Mouse (Mus musculus) E14TG2a.4 (cell line): ENCODE data around the gene Cc2d1a.

Experiments
- H3K27me3 ChIP-seq: 2 replicates; pipeline ENCODE4 v1.6.1; 2014; ENCODE audit warnings: low read length, control low read depth; ENCODE audit not compliant: insufficient read depth
- H3K36me3 ChIP-seq: 2 replicates; pipeline ENCODE4 v1.6.1; 2014; ENCODE audit warnings: low read length, control low read depth; ENCODE audit not compliant: insufficient read depth
- H3K4me1 ChIP-seq: replicated peaks from 2 replicates; pipeline ENCODE4 v1.6.1; 2014; ENCODE audit warnings: low read depth, low read length, control low read depth
- H3K4me3 ChIP-seq: replicated peaks from 2 replicates; pipeline ENCODE4 v1.5.1; 2014; ENCODE audit warnings: mild to moderate bottlenecking, low read length
- H3K9me3 ChIP-seq: 2 replicates; pipeline ENCODE4 v1.6.1; 2014; ENCODE audit warnings: low read length, control low read depth
- CTCF ChIP-seq: conservative IDR thresholded peaks from 2 replicates; pipeline ENCODE4 v1.5.1; 2014; ENCODE audit warnings: low read length
- NANOG ChIP-seq: IDR thresholded peaks from 2 replicates; pipeline ENCODE4 v1.6.1; 2014; ENCODE audit warnings: borderline replicate concordance, low read length, mixed read lengths
- POU5F1 ChIP-seq: IDR thresholded peaks from 2 replicates; pipeline ENCODE4 v1.6.1; 2014; ENCODE audit warnings: low read length, borderline replicate concordance

The Cc2d1a gene

DNA sequence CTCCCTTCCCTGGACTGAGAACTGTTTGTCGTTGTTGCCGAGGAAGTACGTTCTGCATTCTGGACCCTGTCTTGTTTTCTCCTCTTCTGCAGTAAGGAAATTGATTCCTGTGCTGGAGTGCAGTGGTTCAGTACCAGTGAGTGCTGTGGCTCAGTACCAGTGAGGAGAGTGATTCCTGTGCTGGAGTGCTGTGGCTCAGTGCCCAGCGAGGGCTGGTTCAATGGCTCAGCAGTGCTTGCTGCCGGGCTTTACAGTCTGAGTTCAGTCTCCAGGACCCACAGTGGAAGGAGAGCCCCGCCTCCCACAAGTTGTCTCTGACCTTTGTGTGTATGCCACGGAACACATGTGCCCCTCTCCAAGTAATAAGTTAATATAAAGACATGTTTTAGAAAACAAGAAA lies 60.6 kb downstream of the Cc2d1a start:
- Histone ChIP-seq H3K27me3 (no peaks in the 10 kb centered on the region), H3K4me3 (no peak overlapping the region), H3K36me3 (peaks cover 86% of the 10 kb centered on the region), H3K9me3 (no peaks in the 10 kb centered on the region), H3K4me1 (peaks cover 38% of the 10 kb centered on the region)
- TF ChIP-seq CTCF = no peak
- no peak for TF ChIP-seq NANOG
- TF ChIP-seq POU5F1 = no peak

DNA sequence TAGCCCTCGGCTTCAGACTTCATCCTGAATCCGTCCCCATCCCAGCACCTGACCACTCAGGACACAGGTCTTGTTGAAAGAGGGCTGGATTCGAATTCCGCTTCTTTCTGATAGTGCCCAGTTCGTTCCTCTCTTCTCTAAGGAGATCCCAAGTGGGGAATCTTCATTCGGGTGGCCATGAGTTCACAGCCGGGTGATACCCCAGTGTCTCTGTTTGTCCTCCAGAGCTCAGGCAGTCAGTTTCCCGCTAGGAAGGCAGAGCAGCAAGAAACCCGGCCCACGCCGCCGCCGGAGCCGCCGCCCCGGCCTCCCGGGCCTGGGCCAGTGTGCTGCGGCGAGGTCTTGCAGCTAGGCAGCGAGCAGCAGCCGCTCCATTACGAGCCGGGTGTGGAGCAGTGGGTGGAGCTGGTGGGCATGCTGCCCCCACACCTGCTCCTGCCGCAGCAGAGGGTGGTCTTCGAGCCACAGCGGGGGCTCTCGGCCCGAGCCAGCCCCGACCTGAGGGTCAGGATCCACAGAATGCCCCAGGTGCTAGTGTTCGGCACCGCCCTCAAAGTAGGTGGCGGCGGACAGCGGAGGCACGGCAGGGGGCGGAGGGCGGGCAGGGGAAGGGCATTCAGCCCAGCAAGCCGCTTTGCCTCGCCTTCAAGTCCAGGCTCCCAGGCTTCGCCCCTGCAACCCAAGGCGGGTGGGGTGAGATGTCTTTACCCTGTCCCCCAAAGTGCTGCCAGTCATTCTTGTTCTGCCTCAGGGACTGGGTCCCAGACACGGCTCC lies 63.2 kb downstream of the Cc2d1a start:
- Histone ChIP-seq H3K36me3 (peaks cover 85% of the 10 kb centered on the region), H3K27me3 (no peaks in the 10 kb centered on the region), H3K4me3 (peak overlapping the region; percentile 77), H3K4me1 (peaks cover 37% of the 10 kb centered on the region), H3K9me3 (no peaks in the 10 kb centered on the region)
- TF ChIP-seq POU5F1 (no peak), NANOG (no peak), CTCF (no peak)

DNA sequence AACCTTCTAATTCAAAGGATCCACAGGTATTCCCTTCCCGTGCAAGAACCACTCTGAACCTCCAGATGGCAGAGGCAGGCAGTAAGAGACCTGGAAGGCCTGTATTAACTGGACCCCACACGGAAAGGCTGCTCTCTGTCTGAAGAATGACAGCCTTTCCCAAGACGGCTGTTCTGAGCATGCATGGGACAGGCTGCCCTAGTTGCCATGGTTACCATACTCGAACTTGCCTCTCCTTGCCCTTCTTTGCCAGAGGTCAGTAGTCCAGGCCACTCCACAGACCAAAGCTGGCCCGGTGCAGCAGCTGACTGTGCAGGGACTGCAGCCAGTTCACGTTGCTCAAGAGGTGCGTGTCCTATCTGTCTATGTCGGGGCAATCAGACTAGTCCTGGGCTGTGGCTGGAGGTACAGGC lies 63.9 kb downstream of the Cc2d1a start:
- Histone ChIP-seq H3K36me3 (peaks cover 85% of the 10 kb centered on the region), H3K4me1 (peaks cover 37% of the 10 kb centered on the region), H3K9me3 (no peaks in the 10 kb centered on the region), H3K27me3 (no peaks in the 10 kb centered on the region), H3K4me3 (peak overlapping the region; percentile 77)
- TF ChIP-seq POU5F1 (no peak), CTCF (no peak), NANOG (no peak)
